Mouse (Mus musculus) kidney, adult 2 months (tissue): ENCODE data around the gene Sh3bgrl3. TPM values are rescaled to one million over a fixed set of nuclear protein-coding genes. Genes with fewer than 3 reads are reported as not detected.

Experiments
- DNase-seq: peaks from one replicate; pipeline ENCODE4 v3.0.0; 2021
- H3K27ac ChIP-seq: fragments of 200-500 bp; 2 replicates; pipeline ENCODE4 v1.5.1; 2012; ENCODE audit warnings: low read depth, low read length, control low read depth, inconsistent platforms; ENCODE audit not compliant: insufficient read depth
- H3K27me3 ChIP-seq: fragments of 200-500 bp; replicated peaks from 2 replicates; pipeline ENCODE4 v1.6.1; 2012; ENCODE audit warnings: mild to moderate bottlenecking, moderate library complexity, low read length, inconsistent platforms; ENCODE audit not compliant: control insufficient read depth, insufficient read depth
- H3K36me3 ChIP-seq: fragments of 200-500 bp; 2 replicates; pipeline ENCODE4 v1.6.1; 2012; ENCODE audit warnings: mild to moderate bottlenecking, moderate library complexity, low read length, inconsistent platforms; ENCODE audit not compliant: control insufficient read depth, insufficient read depth
- H3K4me1 ChIP-seq: fragments of 200-500 bp; 2 replicates; pipeline ENCODE4 v1.6.1; 2011; ENCODE audit warnings: low read length; ENCODE audit not compliant: control insufficient read depth, insufficient read depth
- H3K4me3 ChIP-seq: fragments of 200-500 bp; 2 replicates; pipeline ENCODE4 v1.5.1; 2011; ENCODE audit warnings: mild to moderate bottlenecking, low read depth, low read length, control low read depth; ENCODE audit not compliant: insufficient read depth
- CTCF ChIP-seq: fragments of 200-500 bp; conservative IDR thresholded peaks from 2 replicates; pipeline ENCODE4 v1.5.1; 2011; ENCODE audit warnings: low read depth, mild to moderate bottlenecking, control low read depth, low read length, moderate library complexity, mixed read lengths; ENCODE audit not compliant: insufficient read depth, insufficient read length
- POLR2A ChIP-seq: fragments of 200-500 bp; IDR thresholded peaks from one replicate; pipeline ENCODE4 v1.6.1; 2011; ENCODE audit warnings: low read depth, low read length, control low read depth
- WGBS: fragments of 180-500 bp; shearing (Covaris S2); methylation state at CpG from one replicate; pipeline ENCODE4 v1.1.7; 2018; 5-methylcytosine and 5-hydroxymethylcytosine counted together
- polyA plus RNA-seq: library from polyadenylated mRNA; depleted of rRNA; stranded (reverse); fragments of >200 nt; gene quantifications from 2 replicates; pipeline ENCODE4 v1.2.3, GENCODE M21; 2012

The Sh3bgrl3 gene
- polyA plus RNA-seq, 1 experiment: 323 TPM

DNA sequence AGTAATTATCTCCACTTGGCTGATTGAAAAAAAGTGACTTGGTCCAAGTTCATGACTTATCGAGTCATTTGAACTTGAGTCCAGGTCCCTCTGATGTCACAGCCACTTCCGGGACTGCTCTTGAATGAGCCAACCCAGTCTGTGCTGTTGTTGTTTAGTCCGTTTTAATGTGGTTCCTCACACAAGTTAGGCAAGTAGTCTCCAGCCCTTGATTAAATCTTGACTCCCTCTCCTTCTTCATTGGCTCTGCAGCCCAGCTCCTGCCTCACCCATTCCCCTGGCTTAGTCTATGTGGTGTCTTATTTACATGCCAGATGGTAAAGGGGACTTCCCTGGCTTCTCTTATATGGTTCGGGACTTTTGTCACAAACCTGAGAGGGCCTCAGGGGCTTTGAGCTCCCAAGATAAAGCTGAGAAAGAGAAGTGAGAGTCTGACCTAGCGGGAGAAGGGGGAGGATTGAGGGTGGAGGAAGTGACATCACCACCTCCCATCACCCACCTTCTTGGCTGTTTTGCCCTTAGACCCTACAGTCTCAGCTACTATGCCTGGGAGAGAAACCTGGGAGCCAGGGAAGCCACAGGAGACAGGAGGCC, 31.5 kb downstream of the Sh3bgrl3 start:
- no peak overlapping the region for H3K4me3 ChIP-seq
- H3K4me1 ChIP-seq: no peaks in the 10 kb centered on the region
- TF ChIP-seq CTCF (no peak), POLR2A (no peak)
- no peaks in the 10 kb centered on the region for H3K36me3 ChIP-seq
- DNase-seq: peak; percentile 7
- 71% methylated on average over 5 of the region's 5 CpGs for WGBS
- H3K27ac ChIP-seq: no peak overlapping the region
- no peaks in the 10 kb centered on the region for H3K27me3 ChIP-seq

DNA sequence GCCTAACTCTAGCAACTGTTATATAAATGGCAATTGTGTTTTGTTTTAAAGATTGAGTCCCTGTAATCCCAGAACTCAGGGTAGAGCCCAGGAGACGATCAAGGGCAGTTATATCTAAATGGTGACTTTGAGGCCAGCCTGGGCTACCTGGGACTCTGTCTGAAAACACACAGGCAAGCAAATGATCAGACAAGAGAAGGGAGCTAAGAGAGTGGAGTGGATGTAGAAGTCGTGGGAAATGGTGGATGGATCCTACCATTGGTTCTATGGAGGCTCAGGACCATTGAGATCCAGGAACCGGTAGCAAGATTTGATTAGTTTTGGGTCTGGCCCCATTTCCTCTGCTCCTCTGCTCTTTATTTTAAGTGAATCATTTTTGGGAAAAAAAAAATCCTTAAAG, 32.5 kb downstream of the Sh3bgrl3 start:
- H3K4me1 ChIP-seq: no peaks in the 10 kb centered on the region
- H3K36me3 ChIP-seq: no peaks in the 10 kb centered on the region
- no peaks in the 10 kb centered on the region for H3K27me3 ChIP-seq
- 89% methylated on average over 3 of the region's 3 CpGs for WGBS
- no peak for DNase-seq
- H3K4me3 ChIP-seq: no peak overlapping the region
- no peak for TF ChIP-seq POLR2A
- no peak for TF ChIP-seq CTCF
- H3K27ac ChIP-seq: no peak overlapping the region

DNA sequence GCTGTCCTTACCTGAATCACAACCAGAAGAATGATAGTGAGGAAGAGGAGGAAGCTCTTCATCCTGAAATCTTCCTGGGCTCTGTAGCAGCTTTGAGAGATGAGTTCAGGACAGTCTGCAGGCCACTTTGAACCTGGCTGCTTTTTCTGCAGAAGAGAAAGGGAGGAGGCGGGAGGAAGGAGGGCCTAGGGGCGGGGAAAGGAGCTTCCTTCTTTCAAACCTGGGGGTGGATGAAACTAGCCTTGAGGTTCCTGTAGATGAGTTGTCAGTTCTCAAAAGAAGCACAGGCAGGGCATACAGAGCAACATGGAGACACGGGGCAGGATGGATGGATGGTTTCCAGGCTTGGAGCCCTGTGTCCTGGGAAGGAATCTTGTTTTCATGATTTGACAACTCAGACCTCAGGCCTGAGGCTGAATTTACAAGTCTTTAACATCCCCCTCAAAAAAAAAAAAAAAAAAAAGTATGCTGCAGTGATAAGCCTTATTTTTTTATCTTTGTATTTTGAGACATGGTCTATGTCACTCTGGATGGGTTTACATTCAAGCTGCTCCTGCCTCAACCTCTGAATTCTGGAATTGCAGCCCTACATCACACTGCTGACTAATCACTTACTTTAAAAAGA, 33.6 kb downstream of the Sh3bgrl3 start, which contains the start of gene Cd52:
Gene Cd52 (minus strand): TSS at position 160 of the 625 bp plus-strand sequence.
- no peaks in the 10 kb centered on the region for H3K27me3 ChIP-seq
- H3K4me1 ChIP-seq: no peaks in the 10 kb centered on the region
- DNase-seq: peak; percentile 40
- H3K27ac ChIP-seq: no peak within 1 kb of the TSS
- no peaks in the 10 kb centered on the region for H3K36me3 ChIP-seq
- TF ChIP-seq CTCF (no peak), POLR2A (no peak)
- peak within 1 kb of the TSS; percentile 16; the same call in 1 of the 2 replicates for H3K4me3 ChIP-seq
- 77% methylated on average over 3 of the region's 3 CpGs for whole genome bisulfite sequencing

DNA sequence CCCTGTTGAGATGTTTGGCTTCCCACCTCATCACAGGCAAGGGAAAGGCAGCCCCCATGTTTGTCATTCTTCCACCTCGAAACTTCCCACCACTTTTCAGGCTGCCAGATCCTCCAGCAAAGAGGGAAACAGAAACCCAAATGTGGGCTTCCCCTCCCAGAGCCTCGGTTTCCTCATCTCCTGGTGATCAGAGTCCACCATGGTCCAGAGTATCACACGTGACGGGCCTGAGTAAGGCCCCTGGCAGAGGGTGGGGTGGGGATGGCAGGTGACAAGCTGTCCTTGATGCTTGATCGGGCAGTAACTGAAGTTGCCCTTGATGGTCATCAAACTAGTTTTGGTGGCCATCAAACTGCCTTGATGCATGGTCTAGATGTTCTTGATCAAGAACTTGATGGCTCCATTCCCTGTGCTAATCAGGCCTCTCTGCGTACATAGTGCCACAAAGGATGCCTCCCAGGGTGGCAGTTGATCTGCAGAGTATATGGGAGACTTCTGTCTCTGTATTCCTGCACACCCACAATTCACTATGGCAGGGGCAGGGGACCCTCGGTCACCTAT, 34.5 kb downstream of the Sh3bgrl3 start:
- TF ChIP-seq POLR2A (no peak), CTCF (no peak)
- H3K36me3 ChIP-seq: no peaks in the 10 kb centered on the region
- WGBS: 78% methylated on average over 7 of the region's 7 CpGs
- no peaks in the 10 kb centered on the region for H3K4me1 ChIP-seq
- DNase-seq: no peak
- peak overlapping the region; percentile 2; the same call in 1 of the 2 replicates for H3K4me3 ChIP-seq
- H3K27ac ChIP-seq: no peak overlapping the region
- no peaks in the 10 kb centered on the region for H3K27me3 ChIP-seq

DNA sequence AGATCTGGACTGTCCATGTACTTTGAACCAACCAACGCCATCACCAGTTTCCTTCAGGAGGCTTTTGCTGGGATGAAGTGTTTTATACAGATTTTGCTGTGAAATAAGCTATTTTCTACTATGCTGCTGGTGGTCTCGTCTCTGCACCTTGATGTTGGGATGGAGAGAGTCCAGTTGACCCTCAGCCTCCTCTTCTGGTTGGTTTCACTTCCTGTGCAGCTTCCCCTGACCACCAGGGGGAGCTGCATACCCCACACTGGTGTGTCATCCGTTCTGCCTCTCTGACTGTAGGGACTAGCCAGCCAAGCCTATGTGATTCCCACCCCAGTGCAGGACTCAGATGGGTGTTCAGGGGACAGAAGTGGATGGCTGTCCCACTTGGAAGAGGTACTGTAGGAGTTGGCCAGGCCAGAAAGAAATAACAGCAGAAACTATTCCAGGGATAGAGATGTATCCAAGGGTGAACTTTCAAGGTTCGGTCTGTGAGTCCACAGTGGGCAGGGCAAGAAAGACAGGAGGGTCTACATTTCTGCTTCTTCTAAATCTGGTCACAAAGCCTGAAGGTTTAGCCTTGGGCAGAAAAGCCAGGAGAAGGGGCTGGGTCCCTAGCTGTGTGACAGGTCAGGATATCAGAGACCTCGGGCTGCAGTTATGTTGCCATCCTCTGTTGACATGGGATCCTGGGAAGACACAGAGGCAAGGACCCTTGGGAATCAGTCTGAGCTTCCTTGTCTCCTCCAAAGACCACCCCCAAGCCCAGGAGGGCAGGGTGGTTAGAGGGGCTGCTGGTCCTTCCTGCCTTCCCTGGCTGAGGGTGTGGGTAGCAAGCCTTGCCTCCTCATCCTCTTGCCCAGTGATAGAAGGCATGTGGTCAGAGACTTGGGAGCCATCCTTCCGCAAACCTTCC, 36.0 kb downstream of the Sh3bgrl3 start:
- Histone ChIP-seq H3K27ac (no peak overlapping the region), H3K27me3 (no peaks in the 10 kb centered on the region), H3K4me3 (no peak overlapping the region), H3K36me3 (no peaks in the 10 kb centered on the region), H3K4me1 (no peaks in the 10 kb centered on the region)
- WGBS: 69% methylated on average over 6 of the region's 6 CpGs
- peak; percentile 55 for DNase-seq
- TF ChIP-seq POLR2A (no peak), CTCF (peak; percentile 86)

DNA sequence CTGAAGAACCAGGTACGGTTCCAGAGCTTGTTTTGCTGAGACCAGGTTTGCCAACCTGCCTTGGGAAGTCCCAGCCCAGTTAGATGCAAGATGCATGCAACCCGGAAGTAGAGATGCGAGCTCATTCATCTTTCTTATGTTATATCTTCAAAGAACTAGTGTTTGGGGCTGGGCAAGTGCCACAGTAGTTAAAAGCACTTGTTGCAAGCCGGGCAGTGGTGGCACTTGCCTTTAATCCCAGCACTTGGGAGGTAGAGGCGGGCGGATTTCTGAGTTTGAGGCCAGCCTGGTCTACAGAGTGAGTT, 37.4 kb downstream of the Sh3bgrl3 start:
- TF ChIP-seq POLR2A: no peak
- TF ChIP-seq CTCF: no peak
- Histone ChIP-seq H3K4me3 (no peak overlapping the region), H3K36me3 (no peaks in the 10 kb centered on the region), H3K4me1 (no peaks in the 10 kb centered on the region), H3K27me3 (no peaks in the 10 kb centered on the region), H3K27ac (no peak overlapping the region)
- WGBS: 85% methylated on average over 6 of the region's 6 CpGs
- no peak for DNase-seq
